Mouse (Mus musculus) mammary gland, adult 2 months (tissue): ENCODE measurements around the gene Vmn1r166. TPM values are rescaled to one million over a fixed set of nuclear protein-coding genes. Genes with fewer than 3 reads are reported as not detected.

Experiments used
- polyA plus RNA-seq: library from polyadenylated mRNA; depleted of rRNA; stranded (reverse); fragments of >200 nt; gene quantifications from 2 replicates; pipeline ENCODE4 v1.2.3, GENCODE M21; 2012; ENCODE audit warnings: low replicate concordance; rRNA removed

The Vmn1r166 gene
- not detected in 2 replicates for polyA plus RNA-seq

DNA sequence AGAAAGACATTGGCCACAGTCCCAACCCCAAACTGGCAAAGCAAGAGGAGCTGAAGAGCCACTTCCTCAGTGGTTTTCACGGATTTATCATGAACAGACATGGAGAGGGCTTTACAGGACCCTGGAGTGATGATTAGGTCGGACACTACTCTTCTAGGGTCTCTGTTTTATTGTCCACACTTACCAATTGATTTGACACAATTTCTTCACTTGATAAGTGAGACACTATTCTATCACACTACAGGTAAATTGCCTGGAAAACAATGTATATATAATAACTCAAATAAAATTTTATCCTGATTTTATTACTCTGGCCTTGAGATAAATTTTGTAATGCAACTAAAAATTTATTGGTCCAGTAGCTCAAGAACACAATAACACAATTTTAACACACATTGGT, at the start of gene Vmn1r166:
Gene Vmn1r166, minus strand, starts transcription at position 101 of the 400 bp plus-strand sequence.

GRCm38 (mm10) chr7:23300892-23301291, 49.4 kb upstream of the Vmn1r166 start, which contains the start of gene Nlrp4e:
TSS of gene Nlrp4e (plus strand) at chr7:23301192.

DNA sequence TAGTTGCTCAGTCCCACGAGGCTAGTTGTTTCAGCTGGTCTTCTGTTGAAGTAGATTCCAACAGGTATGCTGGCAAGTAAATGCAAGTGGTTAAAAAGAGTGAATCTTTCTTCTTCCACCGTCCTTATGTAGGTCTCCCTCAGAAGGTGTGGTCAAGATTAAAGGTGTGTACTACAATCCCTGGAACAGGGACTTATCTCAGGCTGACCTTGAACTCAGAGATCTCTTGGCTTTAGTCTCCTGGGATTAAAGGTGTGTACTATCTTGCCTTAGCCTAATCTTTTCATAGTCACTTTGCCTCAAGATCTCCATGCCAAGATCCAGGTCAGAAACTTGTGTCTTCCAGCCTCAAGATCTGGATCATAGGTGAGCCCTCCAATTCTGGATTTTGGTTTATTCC, 27.3 kb upstream of the Vmn1r166 start, which contains the start of gene Gm6902:
Gene Gm6902, minus strand, starts transcription at position 101 of the 400 bp plus-strand sequence.

GRCm38 (mm10) chr7:23217032-23217431, 34.5 kb downstream of the Vmn1r166 start, which contains the start of gene Vmn1r165:
TSS of gene Vmn1r165 (plus strand) at chr7:23217332.

Other genes with a start within 250 kb of the Vmn1r166 start
- not detected in 2 replicates for gene Gm4216, start 231.8 kb downstream of the Vmn1r166 start, polyA plus RNA-seq
- not detected in 2 replicates for gene Vmn1r163, start 196.1 kb downstream of the Vmn1r166 start, polyA plus RNA-seq
- gene Gm8720, start 184.2 kb downstream of the Vmn1r166 start, polyA plus RNA-seq, result not detected in 2 replicates
- gene Gm10662, start 107.2 kb downstream of the Vmn1r166 start, polyA plus RNA-seq, result not detected in 2 replicates
- not detected in 2 replicates for gene Vmn1r165, start 34.4 kb downstream of the Vmn1r166 start, polyA plus RNA-seq
- gene Gm6902, start 27.2 kb upstream of the Vmn1r166 start, polyA plus RNA-seq, result not detected in 2 replicates
- gene Nlrp4e, start 49.5 kb upstream of the Vmn1r166 start, polyA plus RNA-seq, result not detected in 2 replicates
- not detected in 2 replicates for gene Nlrp5, start 134.2 kb upstream of the Vmn1r166 start, polyA plus RNA-seq